Mouse (Mus musculus): ENCODE measurements at regions not wholly inside any gene's neighbourhood (a gene's known extent, or its start where the extent isn't known, plus 50 kb on each side); places are given as distances from the start of the nearest gene placed in this dataset.
"Not testable (repeated sequence)": the region's sequence is repeated elsewhere in the genome, so short reads cannot be mapped to it uniquely, and the experiment has no call there.

GRCm38 (mm10) chr5:28771796-28772195 lies 304.7 kb upstream of the Shh start:
- no peak for DNase-seq (ENCODE audit: low spot score)

DNA sequence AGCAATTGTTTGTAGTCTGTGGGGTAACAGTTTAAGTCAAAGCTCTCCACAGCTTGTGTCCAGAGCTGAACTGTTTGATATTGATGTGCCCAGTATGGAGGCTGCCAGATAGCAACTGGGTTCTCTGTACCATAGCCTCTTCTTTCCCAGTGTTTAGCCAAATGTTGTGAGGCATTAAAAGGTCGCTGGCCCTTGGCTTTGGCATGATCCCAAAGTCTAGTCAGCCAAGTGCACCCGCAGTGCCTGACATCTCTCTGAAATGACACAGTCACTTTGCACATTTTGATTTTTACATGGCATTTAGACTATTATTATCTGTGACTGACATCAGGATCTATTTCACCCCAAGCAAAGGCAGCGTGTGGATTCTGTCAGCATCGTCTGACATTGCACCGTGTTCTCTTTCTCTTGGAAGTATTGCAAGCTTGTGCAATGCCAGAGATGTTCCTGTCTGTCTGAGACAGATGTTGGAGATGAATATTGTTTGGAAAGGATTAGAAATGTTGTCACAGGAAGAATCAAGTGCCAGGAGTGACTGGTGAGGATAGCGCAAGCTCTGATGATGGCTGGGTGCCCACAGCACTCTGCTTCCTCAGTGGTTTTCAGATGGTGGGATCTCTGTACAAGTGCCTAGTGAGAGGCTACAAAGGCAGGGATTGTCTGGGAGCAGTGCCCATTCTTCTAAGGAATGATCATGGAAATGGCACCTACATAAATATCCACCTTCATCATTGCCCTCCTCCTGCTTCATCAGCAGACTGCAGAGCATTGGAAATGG lies 289.3 kb upstream of the Shh start:
- DNase-seq (ENCODE audit: low spot score), result no peak

GRCm38 (mm10) chr5:28751821-28752220 lies 284.8 kb upstream of the Shh start:
- not testable (repeated sequence) for DNase-seq (ENCODE audit: low spot score)

DNA sequence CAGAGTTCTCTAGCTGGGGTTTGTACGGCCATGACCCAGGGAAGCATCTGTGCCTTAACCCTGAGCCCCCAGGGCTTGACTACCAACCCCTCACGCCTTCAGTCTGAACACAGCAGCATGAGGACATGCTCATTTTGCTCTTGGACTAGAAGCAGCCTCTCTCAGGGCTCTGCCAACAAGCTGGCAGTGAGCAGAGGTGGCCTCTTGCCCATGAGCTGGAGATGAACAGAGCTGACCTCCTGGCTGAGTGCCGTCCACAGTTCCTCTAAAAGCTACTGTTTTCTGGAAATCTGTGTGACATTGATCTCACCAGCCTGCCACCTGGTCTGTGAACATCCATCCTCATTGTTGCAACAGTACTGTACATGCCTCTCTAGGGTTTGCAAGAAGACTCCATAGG lies 267.7 kb upstream of the Shh start:
- DNase-seq (ENCODE audit: low spot score), result no peak

DNA sequence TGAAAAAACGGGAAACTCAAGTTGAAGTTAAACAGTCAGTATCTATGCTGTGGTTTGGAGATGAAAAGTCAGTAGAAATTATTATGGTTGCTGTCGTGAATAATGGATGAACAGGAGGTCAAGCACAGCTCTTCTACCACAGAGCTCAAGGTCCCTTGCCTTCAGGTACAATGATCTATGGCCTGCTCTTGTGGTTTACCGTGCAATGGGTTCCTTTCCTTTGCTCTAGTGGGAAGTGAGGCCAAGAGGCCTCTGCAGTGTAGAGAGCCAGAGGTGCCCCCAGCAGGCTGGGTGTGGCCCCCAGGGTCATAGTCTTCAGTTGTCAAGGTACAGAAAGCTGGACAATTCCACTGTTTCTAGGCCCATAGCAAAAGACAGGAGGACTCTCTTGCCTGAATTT lies 255.0 kb upstream of the Shh start:
- no peak for DNase-seq (ENCODE audit: low spot score)

GRCm38 (mm10) chr5:28714978-28715377 lies 247.9 kb upstream of the Shh start:
- DNase-seq (ENCODE audit: low spot score), result no peak

- DNase-seq (ENCODE audit: low spot score), result no peak
Observed at GRCm38 (mm10) chr5:28710517-28710916, 243.5 kb upstream of the Shh start.

- no peak for DNase-seq (ENCODE audit: low spot score)
Observed at GRCm38 (mm10) chr5:28709626-28710025, 242.6 kb upstream of the Shh start.

DNA sequence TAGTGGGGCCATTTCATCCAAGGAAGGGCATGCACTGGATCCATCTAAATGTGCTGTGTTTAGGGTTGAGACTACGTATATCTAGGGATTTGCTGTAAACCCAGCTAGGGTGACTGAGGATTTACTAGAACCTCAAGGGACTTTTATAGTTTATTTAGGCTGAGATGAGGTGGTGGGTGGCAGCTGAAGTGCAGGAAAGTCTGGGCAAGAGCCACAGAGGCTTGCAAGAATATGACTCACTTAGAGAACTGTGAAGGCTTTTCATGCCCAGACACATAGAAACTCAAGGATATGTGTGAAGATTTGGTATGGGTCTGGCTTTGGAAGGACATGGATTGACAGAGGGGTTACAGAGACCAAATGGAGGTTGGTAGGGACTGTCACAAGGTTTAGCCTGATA lies 237.3 kb upstream of the Shh start:
- no peak for DNase-seq (ENCODE audit: low spot score)

GRCm38 (mm10) chr5:28696966-28697365 lies 229.9 kb upstream of the Shh start:
- DNase-seq (ENCODE audit: low spot score), result no peak

- no peak for DNase-seq (ENCODE audit: low spot score)
Observed at GRCm38 (mm10) chr5:28690110-28690509, 223.1 kb upstream of the Shh start.

DNA sequence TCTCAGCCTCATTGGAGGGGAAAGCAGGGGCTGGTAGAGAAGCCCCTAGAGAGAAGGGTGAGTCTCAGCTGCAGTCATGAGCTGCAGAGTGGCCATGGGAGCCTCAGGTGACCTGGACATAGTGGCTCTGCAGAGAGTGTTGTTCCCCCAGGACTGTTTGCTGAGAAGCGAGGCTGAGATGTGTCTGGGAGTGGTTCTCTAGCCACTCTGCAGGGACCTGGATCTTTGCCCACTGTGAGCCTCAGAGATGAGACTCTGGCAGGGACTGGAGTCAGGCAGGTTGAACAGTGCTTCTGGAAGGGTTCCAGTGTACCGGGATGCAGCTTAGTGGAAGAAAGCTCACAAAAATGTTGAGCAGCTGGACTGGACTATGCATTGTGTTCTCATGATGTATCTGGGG lies 222.6 kb upstream of the Shh start:
- DNase-seq (ENCODE audit: low spot score), result no peak

DNA sequence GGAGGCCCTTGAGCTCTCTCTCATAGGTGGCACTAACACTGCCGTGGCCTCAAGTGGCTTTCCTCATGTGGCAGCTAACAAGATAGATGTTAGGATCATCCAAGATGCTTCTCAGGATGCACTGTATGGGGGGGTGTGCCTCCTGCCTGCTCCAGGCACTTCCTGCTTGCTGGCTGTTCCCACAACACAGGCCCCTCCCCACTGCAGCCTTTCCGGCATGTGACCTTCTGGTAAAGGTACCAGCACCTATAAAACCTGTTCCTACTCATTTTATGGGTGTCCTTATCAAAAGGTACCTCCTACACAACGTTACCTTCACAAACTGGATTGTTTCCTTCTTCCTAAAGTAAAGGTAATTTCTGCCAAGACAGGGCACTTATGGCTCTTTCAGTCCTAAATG lies 222.1 kb upstream of the Shh start:
- DNase-seq (ENCODE audit: low spot score), result no peak

DNA sequence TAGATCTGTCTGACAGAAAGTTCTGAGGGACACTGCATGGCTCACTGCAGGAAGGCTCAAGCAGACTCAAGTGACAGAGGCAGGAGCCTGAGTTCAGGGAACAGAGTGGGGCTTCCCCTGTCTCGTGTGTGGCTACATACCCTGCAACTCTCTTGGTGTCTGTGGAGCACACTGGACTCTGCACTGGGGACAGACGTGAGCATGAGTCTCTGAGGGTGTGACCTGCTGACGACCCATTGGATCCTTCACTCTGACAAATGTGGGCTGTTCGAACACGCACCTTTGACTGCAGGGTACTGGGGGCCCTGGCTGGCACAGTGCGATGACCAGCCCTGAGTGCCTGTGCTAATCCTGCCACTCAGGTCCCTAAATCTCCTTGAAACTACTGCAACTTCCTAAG lies 215.8 kb upstream of the Shh start:
- DNase-seq (ENCODE audit: low spot score), result no peak

- no peak for DNase-seq (ENCODE audit: low spot score)
Observed at GRCm38 (mm10) chr5:28680311-28680710, 213.3 kb upstream of the Shh start.

GRCm38 (mm10) chr5:28679761-28680160 lies 212.7 kb upstream of the Shh start:
- DNase-seq (ENCODE audit: low spot score), result no peak

DNA sequence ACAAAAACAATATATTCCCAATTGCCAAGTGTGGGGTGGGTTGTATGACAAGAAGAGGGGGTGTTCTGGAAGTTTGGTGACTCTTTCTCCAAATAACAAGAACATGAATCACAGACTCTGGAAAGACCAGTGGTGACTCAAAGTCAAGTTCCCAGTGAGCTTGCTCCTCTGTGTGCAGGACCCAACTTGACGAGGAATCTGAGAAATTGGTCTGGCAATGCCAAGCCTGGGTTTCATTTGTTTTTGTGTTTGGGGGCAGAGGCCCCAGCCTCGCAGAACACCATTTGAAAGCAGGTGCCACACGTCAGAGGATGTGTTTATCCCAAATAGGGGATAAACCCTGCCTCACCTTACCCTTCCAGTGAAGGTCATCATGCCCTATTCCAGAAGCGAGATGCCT lies 163.1 kb upstream of the Shh start:
- DNase-seq (ENCODE audit: low spot score), result no peak

DNA sequence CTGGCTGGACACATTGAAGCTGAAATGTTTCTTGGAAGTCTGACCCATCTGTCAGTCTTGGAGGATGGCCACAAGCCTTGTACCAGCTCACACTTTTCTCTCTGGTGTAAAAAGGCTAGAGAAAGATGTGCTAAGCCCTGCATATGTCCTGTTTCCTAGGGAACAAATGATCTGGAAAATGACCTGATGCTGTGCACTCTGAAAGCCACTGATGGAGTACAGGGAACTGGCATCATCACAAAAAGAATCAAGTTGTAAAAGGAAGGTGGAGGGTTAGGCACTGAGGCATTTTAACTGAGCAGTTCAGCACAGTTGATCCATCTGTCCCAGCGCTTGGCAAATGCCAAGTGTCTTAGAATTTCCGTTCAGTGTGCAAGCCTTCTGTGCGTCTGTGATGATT lies 144.8 kb upstream of the Shh start:
- no peak for DNase-seq (ENCODE audit: low spot score)

DNA sequence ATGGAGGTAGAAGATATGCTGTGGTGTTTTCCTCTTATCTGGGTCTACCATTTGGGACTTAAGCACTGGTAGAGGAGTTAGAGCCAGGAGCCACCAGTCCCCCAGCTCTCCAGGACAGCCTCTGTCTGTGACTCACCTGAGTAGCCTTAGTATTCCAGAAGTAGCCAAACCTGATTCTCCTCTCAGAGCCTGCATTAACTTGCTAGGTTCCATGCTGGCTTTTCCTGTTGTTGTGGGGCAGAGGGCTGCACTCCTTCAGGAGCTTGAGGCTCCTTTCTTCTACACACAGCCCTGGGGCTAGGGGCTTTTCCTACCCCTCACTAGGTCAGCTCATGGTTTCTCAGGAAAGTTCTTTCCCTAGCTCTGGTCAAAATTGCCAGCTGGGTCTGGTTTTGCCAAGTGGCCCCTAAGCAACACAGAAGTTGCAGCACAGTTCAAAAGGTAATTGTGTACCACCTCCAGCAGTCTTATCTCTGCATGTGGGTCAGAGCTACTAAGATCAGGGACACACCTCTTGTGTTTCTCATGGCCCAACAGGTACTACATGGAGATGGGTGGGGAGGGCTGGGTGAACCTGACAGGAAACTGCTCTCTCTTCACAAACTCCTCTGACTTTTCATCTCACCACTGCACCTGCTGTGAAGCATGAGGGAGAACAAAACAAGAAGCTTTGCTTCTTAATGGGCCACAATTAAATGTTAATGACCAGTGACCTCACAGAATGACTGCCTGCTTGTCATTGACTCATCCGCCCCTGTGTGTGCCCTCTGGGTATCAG lies 129.7 kb upstream of the Shh start:
- no peak for DNase-seq (ENCODE audit: low spot score)

- DNase-seq (ENCODE audit: low spot score), result no peak
Observed at GRCm38 (mm10) chr5:28571347-28571998, 104.4 kb upstream of the Shh start.

- DNase-seq (ENCODE audit: low spot score), result no peak
Observed at GRCm38 (mm10) chr5:28568417-28568816, 101.4 kb upstream of the Shh start.

- DNase-seq (ENCODE audit: low spot score), result no peak
Observed at GRCm38 (mm10) chr5:28567341-28567905, 100.4 kb upstream of the Shh start.

DNA sequence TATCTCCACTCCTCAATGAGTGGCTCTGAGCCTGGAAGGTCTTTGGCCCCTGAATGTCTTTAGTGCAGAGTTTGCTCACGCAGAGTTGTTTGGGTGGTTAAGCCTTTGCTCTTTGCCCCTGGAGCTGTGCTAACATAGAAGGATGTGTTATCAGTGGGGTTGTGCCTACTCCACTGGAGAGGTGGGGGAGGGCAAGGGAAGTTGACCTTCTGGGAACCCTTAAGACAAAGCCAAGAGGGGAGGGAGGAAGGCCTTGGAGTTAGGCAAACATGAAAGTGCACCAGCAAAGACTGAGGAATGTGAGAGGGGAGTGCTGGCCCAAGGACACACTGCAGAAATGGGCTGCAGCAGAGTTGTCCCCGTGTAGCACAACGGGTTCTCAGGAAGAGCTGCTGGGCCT lies 96.3 kb upstream of the Shh start:
- DNase-seq (ENCODE audit: low spot score), result peak; percentile 49

Data from ovary, postnatal 36 days (tissue).